Mouse (Mus musculus): ENCODE measurements around the gene Son. TPM values are rescaled to one million over a fixed set of nuclear protein-coding genes. Genes with fewer than 3 reads are reported as not detected.

Gene Son
- total RNA-seq, 1 experiment from 2014 or later = 406 TPM

GRCm38 (mm10) chr16:91724247-91724646, 76.9 kb downstream of the Son start:
- no peak for ATAC-seq (replicated peaks; ENCODE audit: insufficient number of reproducible peaks, low FRiP score, low TSS enrichment, poor library complexity, severe bottlenecking)

GRCm38 (mm10) chr16:91727433-91727832, 80.1 kb downstream of the Son start:
- peak; percentile 33 for ATAC-seq (replicated peaks; ENCODE audit: insufficient number of reproducible peaks, low FRiP score, low TSS enrichment, poor library complexity, severe bottlenecking)

- peak; percentile 92 for ATAC-seq (replicated peaks; ENCODE audit: insufficient number of reproducible peaks, low FRiP score, low TSS enrichment, poor library complexity, severe bottlenecking)
Measured at GRCm38 (mm10) chr16:91728123-91729065, 81.1 kb downstream of the Son start, which contains the start of gene Cryzl1. Cryzl1 (minus strand) TSS chr16:91728975.

Other genes with a start within 250 kb of the Son start
- gene Il10rb, start 241.3 kb upstream of the Son start, total RNA-seq (2017) = 86.7 to 144 TPM (median 102 TPM) in 3 replicates
- gene Ifnar1, start 162.3 kb upstream of the Son start, total RNA-seq (2017) = 91.0 to 131 TPM (median 108 TPM) in 3 replicates
- gene Ifngr2, start 100.4 kb upstream of the Son start, total RNA-seq (2017) = 28.8 to 49.4 TPM (median 38.9 TPM) in 3 replicates
- gene Tmem50b, start 49.7 kb upstream of the Son start, total RNA-seq (2017) = 44.6 to 80.4 TPM (median 63.0 TPM) in 3 replicates
- gene Dnajc28, start 28.5 kb upstream of the Son start, total RNA-seq (2017) = 1.1 to 3.1 TPM (median 1.6 TPM) in 3 replicates
- 45.6 to 47.6 TPM (median 47.0 TPM) in 3 replicates for gene Gart, start 554 bp upstream of the Son start, total RNA-seq (2017)
- gene Donson, start 41.3 kb downstream of the Son start, total RNA-seq (2017) = 44.3 to 63.9 TPM (median 50.9 TPM) in 3 replicates
- 77.1 to 114 TPM (median 103 TPM) in 3 replicates for gene Cryzl1, start 81.5 kb downstream of the Son start, total RNA-seq (2017)
- 17.6 to 27.7 TPM (median 24.7 TPM) in 3 replicates for gene Itsn1, start 81.8 kb downstream of the Son start, total RNA-seq (2017)

Data from monocyte, adult 5-6 weeks (primary cell).